Mouse (Mus musculus): ENCODE data around the gene Crnkl1. TPM values are rescaled to one million over a fixed set of nuclear protein-coding genes. Genes with fewer than 3 reads are reported as not detected.

Crnkl1 gene
- total RNA-seq (2021): 10 to 100 TPM; 26.4 to 27.4 TPM
- long read RNA-seq, experiment 1, transcript Crnkl1-201 (14 exons, 3,428 nt): major isoform, 16 of 19 reads
- long read RNA-seq, experiment 1, partial matches to known transcripts: 1 of 19 reads
- long read RNA-seq, experiment 1, other reads (novel, unspliced or antisense): 2 of 19 reads
- long read RNA-seq, experiment 2, transcript Crnkl1-201 (14 exons, 3,428 nt): major isoform, 42 of 47 reads
- long read RNA-seq, experiment 2, partial matches to known transcripts: 3 of 47 reads
- long read RNA-seq, experiment 2, other reads (novel, unspliced or antisense): 2 of 47 reads

DNA sequence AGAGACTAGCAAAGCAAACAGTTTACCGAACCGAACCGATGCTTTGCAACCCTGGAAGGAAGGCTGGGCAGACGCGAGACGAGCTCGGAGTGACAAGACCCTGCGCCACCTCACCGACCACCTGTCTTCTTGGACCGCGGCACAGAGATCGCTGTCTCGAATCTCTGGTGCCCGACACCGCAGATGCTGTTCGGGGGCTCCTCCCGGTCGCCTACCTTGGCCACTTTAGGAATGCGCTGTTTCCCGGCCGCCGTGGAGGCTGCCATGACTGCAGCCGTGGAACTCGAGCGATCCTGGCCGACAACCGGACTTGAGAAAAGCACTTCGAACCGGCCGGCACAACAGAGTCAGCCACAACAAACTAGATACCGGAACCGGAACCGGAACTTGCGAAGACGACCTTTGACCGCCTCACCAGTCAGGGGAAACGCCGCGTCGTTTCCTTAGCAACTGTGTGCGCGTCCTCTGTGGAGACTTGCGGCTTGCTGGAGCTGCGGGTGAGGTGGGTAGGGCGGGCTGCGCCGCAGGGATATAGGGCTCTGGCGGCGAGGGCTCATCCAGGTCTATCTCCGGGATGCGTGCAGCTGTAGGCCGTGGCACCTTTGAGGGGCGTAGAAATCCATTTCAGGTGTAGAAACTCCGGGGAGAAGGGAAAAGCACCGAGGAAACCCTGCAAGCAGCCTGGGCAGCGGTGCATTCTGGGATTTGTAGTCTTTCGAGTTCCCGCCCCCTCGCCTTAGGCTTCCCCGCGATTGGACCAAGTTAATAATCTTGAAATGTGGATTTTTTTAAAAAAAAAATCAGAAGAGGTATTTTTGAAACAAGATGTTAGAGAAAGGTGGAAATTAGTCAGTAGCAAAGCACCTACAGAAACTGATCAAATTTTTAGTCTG is at the start of gene Crnkl1, which contains the start of gene Cfap61:
Crnkl1 (minus strand) TSS at position 676 of the 893 bp plus-strand sequence.
Cfap61 (plus strand) TSS at position 446 of the 893 bp plus-strand sequence.
- DNase-seq (ENCODE audit: low spot score in 2 of 2): peak; percentile 71 to 85

- DNase-seq (ENCODE audit: low spot score in 2 of 2): no peak
Observed at GRCm38 (mm10) chr2:145982317-145983045, 47.7 kb upstream of the Crnkl1 start.

- no peak for DNase-seq (ENCODE audit: low spot score in 2 of 2)
Observed at GRCm38 (mm10) chr2:145981699-145982112, 46.9 kb upstream of the Crnkl1 start.

GRCm38 (mm10) chr2:145980881-145981280 is 46.1 kb upstream of the Crnkl1 start:
- no peak for DNase-seq (ENCODE audit: low spot score in 2 of 2)

GRCm38 (mm10) chr2:145979616-145980015 is 44.8 kb upstream of the Crnkl1 start:
- no peak for DNase-seq (ENCODE audit: low spot score in 2 of 2)

DNA sequence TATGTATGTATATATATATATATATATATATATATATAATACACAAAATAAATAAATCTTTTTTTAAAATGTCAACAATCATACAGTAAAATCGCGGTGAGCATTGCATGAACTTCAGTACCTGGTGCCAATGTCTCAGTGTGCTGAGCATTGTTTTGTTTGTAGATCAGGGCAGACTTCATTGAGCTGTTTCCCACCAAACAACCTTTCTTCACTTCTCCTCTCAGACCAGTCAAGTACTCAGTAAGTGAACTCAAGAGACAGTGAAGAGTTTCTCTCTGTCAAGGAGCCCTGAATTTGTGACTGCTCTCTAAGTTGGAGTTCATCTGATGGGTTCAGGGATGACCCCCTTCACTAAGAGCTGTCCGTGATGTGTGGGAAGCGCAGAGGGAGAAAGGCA is 37.8 kb upstream of the Crnkl1 start:
- no peak for DNase-seq (ENCODE audit: low spot score in 2 of 2)

GRCm38 (mm10) chr2:145971237-145972010 is 36.6 kb upstream of the Crnkl1 start:
- DNase-seq (ENCODE audit: low spot score in 2 of 2): no peak

- DNase-seq (ENCODE audit: low spot score in 2 of 2): no peak
Observed at GRCm38 (mm10) chr2:145970751-145971150, 35.9 kb upstream of the Crnkl1 start.

- no peak for DNase-seq (ENCODE audit: low spot score in 2 of 2)
Observed at GRCm38 (mm10) chr2:145961861-145962260, 27.0 kb upstream of the Crnkl1 start.

- DNase-seq (ENCODE audit: low spot score in 2 of 2): no peak
Observed at GRCm38 (mm10) chr2:145958551-145958950, 23.7 kb upstream of the Crnkl1 start.

DNA sequence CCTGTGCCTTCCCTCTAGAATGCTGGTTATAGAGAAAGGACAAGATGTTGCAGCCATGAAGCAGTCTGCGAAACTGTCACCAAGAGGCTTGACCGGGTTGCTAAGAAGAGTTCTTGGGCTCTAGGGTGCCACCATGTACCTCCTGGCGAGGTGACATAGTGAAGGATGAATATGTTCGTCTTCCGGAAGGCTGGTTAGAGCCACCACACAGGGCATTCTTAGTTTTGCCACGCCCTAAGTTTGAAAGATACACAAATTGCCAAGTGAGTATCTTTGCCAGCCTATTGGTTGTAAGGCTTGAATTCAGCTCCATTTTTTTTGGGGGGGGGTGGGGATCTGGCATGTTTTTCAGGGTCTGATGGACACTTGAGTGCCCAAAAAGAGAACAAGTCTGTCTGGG is 23.3 kb upstream of the Crnkl1 start:
- DNase-seq (ENCODE audit: low spot score in 2 of 2): no peak

DNA sequence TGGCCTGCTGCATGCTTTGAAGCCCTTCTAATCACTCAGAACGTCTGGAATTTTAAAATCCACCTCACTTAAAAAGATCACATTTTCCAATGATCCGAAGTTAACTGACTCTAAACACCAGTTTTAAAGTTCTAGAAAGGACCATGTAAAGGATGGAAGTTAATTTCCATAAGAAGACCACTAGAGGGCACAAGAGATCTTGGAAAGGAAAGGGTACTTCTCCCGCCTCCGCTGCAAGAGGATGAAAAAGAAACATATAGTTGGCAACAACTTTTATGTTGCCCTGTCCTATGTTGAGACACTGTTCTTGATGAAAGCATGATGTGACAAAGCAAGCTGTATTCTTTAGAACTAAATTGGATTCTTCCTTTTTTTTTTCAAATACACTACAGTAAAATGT is 22.6 kb upstream of the Crnkl1 start:
- DNase-seq (ENCODE audit: low spot score in 2 of 2): no peak

DNA sequence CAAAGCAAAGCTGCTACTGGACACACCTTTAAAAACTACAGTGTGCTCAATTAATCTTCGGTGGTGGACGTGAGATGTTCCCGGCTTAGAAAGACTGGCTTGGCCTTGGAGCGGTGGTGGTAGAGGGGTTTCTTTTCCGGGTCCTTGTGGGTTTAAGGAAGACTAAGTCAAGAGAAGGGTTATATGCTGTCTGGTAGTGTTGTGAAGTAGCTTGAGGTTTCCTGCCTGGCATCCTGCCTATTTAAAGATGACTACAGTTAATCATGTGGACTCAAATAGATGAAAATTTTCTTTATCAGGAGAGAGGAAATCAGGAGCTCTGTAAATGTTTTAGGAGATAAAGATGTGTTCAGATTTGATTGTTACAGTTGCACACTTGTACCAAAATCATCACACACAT is 21.5 kb upstream of the Crnkl1 start:
- no peak for DNase-seq (ENCODE audit: low spot score in 2 of 2)

DNA sequence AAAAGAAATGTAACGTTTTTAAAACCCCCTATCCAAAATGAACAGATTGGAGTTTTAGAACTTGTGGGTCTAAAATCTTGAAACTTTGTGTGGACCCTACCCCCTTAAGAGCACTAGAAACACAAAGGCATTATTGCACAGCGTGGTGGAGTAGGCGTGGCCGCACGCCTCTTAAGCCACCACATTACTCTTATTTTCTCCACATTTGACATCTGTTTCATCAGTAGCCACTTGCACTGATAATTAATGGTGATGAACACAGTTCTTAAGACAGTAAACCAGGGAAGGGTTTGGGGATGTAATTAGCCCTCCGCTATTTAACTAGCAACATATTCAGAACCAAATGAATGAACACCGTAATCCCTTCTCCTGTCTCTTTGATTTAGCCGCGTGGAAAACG is 21.0 kb upstream of the Crnkl1 start:
- DNase-seq (ENCODE audit: low spot score in 2 of 2): no peak

GRCm38 (mm10) chr2:145952726-145953125 is 17.9 kb upstream of the Crnkl1 start:
- DNase-seq (ENCODE audit: low spot score in 2 of 2): no peak

GRCm38 (mm10) chr2:145950239-145950638 is 15.4 kb upstream of the Crnkl1 start:
- DNase-seq (ENCODE audit: low spot score in 2 of 2): no peak

DNA sequence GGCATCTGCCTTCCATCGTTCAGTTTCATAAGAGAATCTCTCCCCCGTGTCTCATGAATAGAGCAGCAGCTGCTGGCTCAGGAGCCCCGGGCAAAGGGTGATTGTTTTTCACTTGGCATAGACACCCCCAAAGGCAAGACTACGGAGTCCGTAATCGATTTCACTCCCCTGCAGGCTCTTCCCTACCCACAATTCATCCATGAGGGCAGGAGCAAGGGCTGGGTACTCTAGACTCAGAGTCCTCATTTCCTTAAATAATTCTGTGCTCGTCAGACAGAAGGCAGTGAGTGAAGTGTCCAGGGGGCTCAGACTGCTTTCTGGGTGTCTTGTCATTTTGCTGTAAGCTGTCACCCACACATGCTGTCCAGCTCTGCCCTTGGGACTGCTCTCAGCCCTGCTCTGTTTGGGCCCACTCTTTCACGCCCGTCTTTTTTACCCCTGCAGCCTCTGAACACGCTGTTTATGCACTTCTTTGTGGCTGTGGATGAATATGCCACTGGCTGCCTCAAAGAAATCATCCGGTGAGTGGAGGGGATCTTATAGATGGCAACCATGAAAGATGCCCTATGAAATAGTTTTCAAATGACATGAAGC is 14.8 kb upstream of the Crnkl1 start:
- no peak for DNase-seq (ENCODE audit: low spot score in 2 of 2)

DNA sequence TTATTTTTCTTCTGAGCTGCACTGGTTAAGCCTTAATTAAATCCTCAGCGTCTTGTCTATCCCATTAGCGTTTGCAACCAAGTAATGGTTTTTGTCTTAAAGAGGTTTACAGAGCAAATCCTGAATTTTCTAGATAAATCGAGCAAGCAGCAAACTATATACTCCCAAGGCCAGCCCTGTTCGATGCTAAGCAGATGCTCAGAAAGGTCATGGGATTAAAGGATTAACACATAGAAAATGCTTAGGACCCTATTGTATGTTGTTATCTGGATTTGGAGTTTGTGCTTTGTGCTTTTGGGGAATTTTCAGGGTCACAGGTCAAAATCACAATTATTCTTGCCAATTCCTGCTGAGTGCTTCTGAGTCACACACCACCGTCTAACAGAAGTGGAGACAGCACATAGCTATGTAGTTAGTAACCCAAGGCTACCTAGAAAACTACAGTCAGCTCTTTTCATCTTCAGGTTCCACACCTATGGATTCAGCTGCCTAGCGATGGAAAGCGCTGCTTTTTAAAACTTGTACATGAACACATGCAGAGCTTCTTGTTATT is 13.7 kb upstream of the Crnkl1 start:
- no peak for DNase-seq (ENCODE audit: low spot score in 2 of 2)

DNA sequence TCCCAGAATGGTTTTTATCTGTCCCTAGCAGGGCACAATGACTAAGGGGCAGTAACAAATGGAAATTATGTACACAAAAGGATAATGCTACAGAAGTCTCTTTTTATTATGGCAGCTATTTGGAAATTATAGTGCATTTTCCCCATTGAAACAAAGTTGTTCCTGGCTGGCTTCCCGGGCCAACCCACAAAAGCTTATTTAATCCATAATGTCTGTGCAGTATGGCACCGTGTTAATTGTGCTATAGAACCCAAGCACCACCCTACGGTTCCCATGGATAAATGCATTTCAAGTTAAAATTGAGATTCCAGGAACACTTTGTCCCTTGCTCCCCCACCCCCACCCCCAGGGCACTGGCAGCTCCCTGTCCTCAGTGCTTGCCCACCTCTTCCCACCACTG is 9.5 kb upstream of the Crnkl1 start:
- no peak for DNase-seq (ENCODE audit: low spot score in 2 of 2)

DNA sequence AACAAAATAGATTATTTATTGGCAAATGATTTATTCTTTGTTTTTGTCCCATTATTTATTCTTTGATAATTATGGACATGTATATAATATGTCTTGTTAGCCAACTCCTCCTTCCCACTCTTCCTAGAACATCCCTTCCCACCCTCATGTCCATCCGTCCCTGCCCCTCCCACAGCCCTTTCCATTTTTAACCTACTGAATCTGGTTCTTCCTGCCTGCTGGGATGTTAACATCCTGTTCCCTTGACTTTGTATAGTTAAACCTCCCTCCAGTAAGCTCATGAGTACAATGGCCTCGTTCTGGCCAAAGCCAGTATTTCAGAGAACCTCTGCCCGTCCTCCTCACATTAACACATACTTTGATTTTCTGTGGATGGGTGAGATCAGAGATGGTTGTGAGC is 6.6 kb upstream of the Crnkl1 start:
- no peak for DNase-seq (ENCODE audit: low spot score in 2 of 2)
